In the genomic region with DNA sequence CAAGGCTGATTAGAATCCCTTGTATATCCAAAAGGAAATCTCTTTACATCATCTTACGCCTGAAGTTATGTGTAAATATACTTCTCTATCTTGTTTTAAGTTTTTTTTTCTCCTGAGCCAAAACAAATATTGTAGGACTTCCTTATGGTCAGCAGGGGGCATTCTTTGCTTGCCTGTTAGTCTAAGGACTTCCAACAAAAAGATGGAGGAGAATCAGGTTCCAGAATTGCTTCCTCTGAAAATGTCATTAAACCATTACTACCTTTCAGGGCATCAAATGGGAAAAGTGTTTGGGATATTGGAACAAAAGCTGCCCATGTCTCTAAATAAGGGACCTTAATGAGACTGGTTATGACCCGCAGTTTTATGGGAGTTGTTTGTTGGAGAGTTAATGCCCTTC, we compare ENCODE assay signal across 9 mouse cellular contexts. TPM values are rescaled to one million over a fixed set of nuclear protein-coding genes. Genes with fewer than 3 reads are reported as not detected.
DNase-seq lines count a peak whose midpoint lies in the region; ATAC-seq and TF ChIP-seq lines count a peak whose summit lies in the region.
"Had no signal": no experiment of that assay in that cellular context is flagged by ENCODE, and none has a peak within 500 bp of the region (broad histone marks: within the 10 kb centered on the region; RNA-seq: fewer than 3 reads in every experiment).

No protein-coding gene starts in this region.

- H3K9ac ChIP-seq in forebrain, postnatal 0 days: no peak overlapping the region
- no peak overlapping the region for H3K9ac ChIP-seq in midbrain, embryonic 11.5 days (ENCODE audit: low read length)
- no peak overlapping the region for H3K9ac ChIP-seq in midbrain, embryonic 16.5 days (ENCODE audit: low read depth, low read length)
- H3K9ac ChIP-seq: forebrain, embryonic 12.5 days had no signal

- H3K4me3 ChIP-seq in forebrain, postnatal 0 days (ENCODE audit: low read depth, low read length): no peak overlapping the region
- no peak overlapping the region for H3K4me3 ChIP-seq in forebrain, embryonic 10.5 days
- H3K4me3 ChIP-seq in midbrain, embryonic 11.5 days (ENCODE audit: low read depth, low read length): no peak overlapping the region
- H3K4me3 ChIP-seq in midbrain, embryonic 16.5 days (ENCODE audit: low read depth, low read length): no peak overlapping the region
- H3K4me3 ChIP-seq: forebrain, embryonic 12.5 days had no signal

- no peak overlapping the region for H3K27ac ChIP-seq in forebrain, postnatal 0 days (ENCODE audit: low read depth, low read length)
- no peak overlapping the region for H3K27ac ChIP-seq in forebrain, embryonic 10.5 days
- no peak overlapping the region for H3K27ac ChIP-seq in midbrain, embryonic 11.5 days (ENCODE audit: low read depth, low read length)
- no peak overlapping the region for H3K27ac ChIP-seq in midbrain, embryonic 16.5 days (ENCODE audit: low read length)
- H3K27ac ChIP-seq: forebrain, embryonic 12.5 days had no signal

- no peaks in the 10 kb centered on the region for H3K9me3 ChIP-seq in forebrain, postnatal 0 days (ENCODE audit: low read length)
- H3K9me3 ChIP-seq in forebrain, embryonic 10.5 days: no peaks in the 10 kb centered on the region
- no peaks in the 10 kb centered on the region for H3K9me3 ChIP-seq in midbrain, embryonic 11.5 days (ENCODE audit: control insufficient read depth, low read length)
- H3K9me3 ChIP-seq in midbrain, embryonic 16.5 days (replicated peaks; ENCODE audit: control insufficient read depth, low read length, poor library complexity, severe bottlenecking): no peaks in the 10 kb centered on the region
- H3K9me3 ChIP-seq: forebrain, embryonic 12.5 days had no signal

- peaks cover 37% of the 10 kb centered on the region for H3K36me3 ChIP-seq in forebrain, postnatal 0 days (ENCODE audit: insufficient read depth)
- peaks cover 85% of the 10 kb centered on the region for H3K36me3 ChIP-seq in forebrain, embryonic 10.5 days (replicated peaks)
- peaks cover 4% of the 10 kb centered on the region; the same call in 1 of the 2 replicates for H3K36me3 ChIP-seq in midbrain, embryonic 11.5 days (ENCODE audit: control insufficient read depth, insufficient read depth, low read length)
- H3K36me3 ChIP-seq in midbrain, embryonic 16.5 days (ENCODE audit: control insufficient read depth, insufficient read depth, low read length): peaks cover 9% of the 10 kb centered on the region
- H3K36me3 ChIP-seq in splenic B cell, adult 2 months (ENCODE audit: control insufficient read depth, insufficient read depth, low read length, poor library complexity, severe bottlenecking): peaks cover 10% of the 10 kb centered on the region

- H3K27me3 ChIP-seq in forebrain, postnatal 0 days (ENCODE audit: insufficient read depth, low read length): no peaks in the 10 kb centered on the region
- no peaks in the 10 kb centered on the region for H3K27me3 ChIP-seq in forebrain, embryonic 10.5 days (ENCODE audit: poor library complexity, severe bottlenecking)
- H3K27me3 ChIP-seq in midbrain, embryonic 11.5 days (ENCODE audit: control insufficient read depth, insufficient read depth, low read length): no peaks in the 10 kb centered on the region
- no peaks in the 10 kb centered on the region for H3K27me3 ChIP-seq in midbrain, embryonic 16.5 days (ENCODE audit: control insufficient read depth, insufficient read depth, low read depth, low read length)
- no peaks in the 10 kb centered on the region for H3K27me3 ChIP-seq in splenic B cell, adult 2 months (ENCODE audit: control insufficient read depth, insufficient read depth, low read length, poor library complexity, severe bottlenecking)
- H3K27me3 ChIP-seq: forebrain, embryonic 12.5 days had no signal

- peak; percentile 65 for TF ChIP-seq CTCF in forebrain, postnatal 0 days (IDR thresholded peaks at IDR 0.05; ENCODE audit: low read depth)

- ATAC-seq in forebrain, postnatal 0 days: no peak
- ATAC-seq in midbrain, embryonic 11.5 days (ENCODE audit: low FRiP score): no peak
- ATAC-seq in midbrain, embryonic 16.5 days: no peak

- 38% methylated on average over 2 of the region's 2 CpGs for WGBS in forebrain, postnatal 0 days
- WGBS in forebrain, embryonic 10.5 days: 64% methylated on average over 2 of the region's 2 CpGs
- 62% methylated on average over 2 of the region's 2 CpGs for WGBS in midbrain, embryonic 11.5 days
- WGBS in midbrain, embryonic 16.5 days: 57% methylated on average over 2 of the region's 2 CpGs

- DNase-seq in forebrain, postnatal 0 days: peak; percentile 43
- no peak for DNase-seq in forebrain, embryonic 10.5 days (ENCODE audit: extremely low spot score, low spot score)
- peak; percentile 88 for DNase-seq in midbrain, embryonic 11.5 days (ENCODE audit: low spot score, missing footprints)
- DNase-seq in induced T-regulatory cell, adult 2 months (ENCODE audit: low read depth): peak; percentile 57
- peak; percentile 66 for DNase-seq in splenic B cell, adult 2 months (ENCODE audit: low read depth, low spot score)
- DNase-seq in cerebellum, adult 9-11 months: no peak
- no peak for DNase-seq in spleen, postnatal 4 days (ENCODE audit: low spot score in 2 of 2)

- H3K4me2 ChIP-seq in forebrain, postnatal 0 days (ENCODE audit: low read depth): no peak overlapping the region
- no peak overlapping the region for H3K4me2 ChIP-seq in midbrain, embryonic 11.5 days
- H3K4me2 ChIP-seq in midbrain, embryonic 16.5 days (ENCODE audit: low read length): no peak overlapping the region
- H3K4me2 ChIP-seq: forebrain, embryonic 12.5 days had no signal

- no peaks in the 10 kb centered on the region for H3K4me1 ChIP-seq in forebrain, postnatal 0 days (ENCODE audit: insufficient read depth)
- H3K4me1 ChIP-seq in forebrain, embryonic 10.5 days: peaks cover 11% of the 10 kb centered on the region
- H3K4me1 ChIP-seq in midbrain, embryonic 11.5 days (ENCODE audit: control insufficient read depth, insufficient read depth, low read length): no peaks in the 10 kb centered on the region
- no peaks in the 10 kb centered on the region; the same call in 1 of the 2 replicates for H3K4me1 ChIP-seq in midbrain, embryonic 16.5 days (ENCODE audit: control insufficient read depth, insufficient read depth, low read length)
- H3K4me1 ChIP-seq: forebrain, embryonic 12.5 days had no signal

RNA-seq across cellular contexts. Expression of a gene that starts 24.1 kb away (rescaled TPM):
- total RNA-seq in forebrain, postnatal 0 days (2014; rRNA removed): 6.3 and 8.3 TPM in 2 replicates
- polyA plus RNA-seq in forebrain, postnatal 0 days (2015; fragmentation: Nextera tagmentation; extraction: Ambion mirVana): 13.2 and 16.1 TPM in 2 replicates
- polyA plus RNA-seq in forebrain, embryonic 10.5 days (2016; fragmentation: Nextera tagmentation; extraction: Ambion mirVana): 88.0 and 92.9 TPM in 2 replicates
- 64.4 and 70.6 TPM in 2 replicates for polyA plus RNA-seq in midbrain, embryonic 11.5 days (2014; fragmentation: Nextera tagmentation; extraction: Ambion mirVana)
- 17.7 and 18.6 TPM in 2 replicates for polyA plus RNA-seq in midbrain, embryonic 16.5 days (2015; fragmentation: Nextera tagmentation; extraction: Ambion mirVana)

RNA-seq across cellular contexts. Expression of a gene that starts 28.4 kb away (rescaled TPM):
- 54.6 and 59.6 TPM in 2 replicates for total RNA-seq in forebrain, postnatal 0 days (2014; rRNA removed)
- polyA plus RNA-seq in forebrain, postnatal 0 days (2015; fragmentation: Nextera tagmentation; extraction: Ambion mirVana): 146 and 167 TPM in 2 replicates
- polyA plus RNA-seq in forebrain, embryonic 10.5 days (2016; fragmentation: Nextera tagmentation; extraction: Ambion mirVana): 247 and 263 TPM in 2 replicates
- polyA plus RNA-seq in midbrain, embryonic 11.5 days (2014; fragmentation: Nextera tagmentation; extraction: Ambion mirVana): 279 and 283 TPM in 2 replicates
- 143 and 152 TPM in 2 replicates for polyA plus RNA-seq in midbrain, embryonic 16.5 days (2015; fragmentation: Nextera tagmentation; extraction: Ambion mirVana)

RNA-seq across cellular contexts. Expression of a gene that starts 41.3 kb away (rescaled TPM):
- 9.5 and 12.9 TPM in 2 replicates for total RNA-seq in forebrain, postnatal 0 days (2014; rRNA removed)
- 12.9 and 14.6 TPM in 2 replicates for polyA plus RNA-seq in forebrain, postnatal 0 days (2015; fragmentation: Nextera tagmentation; extraction: Ambion mirVana)
- 19.0 and 19.2 TPM in 2 replicates for polyA plus RNA-seq in forebrain, embryonic 10.5 days (2016; fragmentation: Nextera tagmentation; extraction: Ambion mirVana)
- polyA plus RNA-seq in midbrain, embryonic 11.5 days (2014; fragmentation: Nextera tagmentation; extraction: Ambion mirVana): 17.4 and 18.6 TPM in 2 replicates
- polyA plus RNA-seq in midbrain, embryonic 16.5 days (2015; fragmentation: Nextera tagmentation; extraction: Ambion mirVana): 14.8 and 16.1 TPM in 2 replicates

RNA-seq across cellular contexts. Expression of a gene that starts 41.7 kb away (rescaled TPM):
- 39.6 and 45.7 TPM in 2 replicates for total RNA-seq in forebrain, postnatal 0 days (2014; rRNA removed)
- 30.5 and 38.2 TPM in 2 replicates for polyA plus RNA-seq in forebrain, postnatal 0 days (2015; fragmentation: Nextera tagmentation; extraction: Ambion mirVana)
- polyA plus RNA-seq in forebrain, embryonic 10.5 days (2016; fragmentation: Nextera tagmentation; extraction: Ambion mirVana): 49.4 and 49.9 TPM in 2 replicates
- 36.3 and 40.3 TPM in 2 replicates for polyA plus RNA-seq in midbrain, embryonic 11.5 days (2014; fragmentation: Nextera tagmentation; extraction: Ambion mirVana)
- 54.2 and 59.5 TPM in 2 replicates for polyA plus RNA-seq in midbrain, embryonic 16.5 days (2015; fragmentation: Nextera tagmentation; extraction: Ambion mirVana)

RNA-seq across cellular contexts. Expression of a gene that starts 46.0 kb away (rescaled TPM):
- 15.7 and 19.1 TPM in 2 replicates for total RNA-seq in forebrain, postnatal 0 days (2014; rRNA removed)
- polyA plus RNA-seq in forebrain, postnatal 0 days (2015; fragmentation: Nextera tagmentation; extraction: Ambion mirVana): 4.3 and 6.7 TPM in 2 replicates
- polyA plus RNA-seq in forebrain, embryonic 10.5 days (2016; fragmentation: Nextera tagmentation; extraction: Ambion mirVana): 9.7 and 10.7 TPM in 2 replicates
- 10.0 and 10.2 TPM in 2 replicates for polyA plus RNA-seq in midbrain, embryonic 11.5 days (2014; fragmentation: Nextera tagmentation; extraction: Ambion mirVana)
- polyA plus RNA-seq in midbrain, embryonic 16.5 days (2015; fragmentation: Nextera tagmentation; extraction: Ambion mirVana): 7.6 and 7.9 TPM in 2 replicates

Comparison
In these comparisons a context has a peak if more than half of its experiments do, and no peak if none do; other contexts are left out.
1. DNase-seq: peak in forebrain, postnatal 0 days (single experiment), midbrain, embryonic 11.5 days (single experiment), induced T-regulatory cell, adult 2 months (single experiment) and splenic B cell, adult 2 months (single experiment); none in forebrain, embryonic 10.5 days (single experiment), cerebellum, adult 9-11 months (single experiment) and spleen, postnatal 4 days (0 of 2).